Mouse (Mus musculus) forebrain, embryonic 16.5 days (tissue): ENCODE data around the gene Taar7e. TPM values are rescaled to one million over a fixed set of nuclear protein-coding genes. Genes with fewer than 3 reads are reported as not detected.

Experiments used
- ATAC-seq: fragments of 200-750 bp; cut with Nextera tagmentation; 2 replicates; pipeline ENCODE4 v1.8.0; 2017; ENCODE audit warnings: mild to moderate bottlenecking, moderate library complexity
- H3K27ac ChIP-seq: fragments of 300-500 bp; sonication (generic); 2 replicates; pipeline ENCODE4 v1.5.1; 2014; ENCODE audit warnings: low read length, control low read depth
- H3K27me3 ChIP-seq: fragments of 300-500 bp; sonication (generic); replicated peaks from 2 replicates; pipeline ENCODE4 v1.6.1; 2014; ENCODE audit warnings: low read length; ENCODE audit not compliant: control insufficient read depth, insufficient read depth
- H3K36me3 ChIP-seq: fragments of 300-500 bp; sonication (generic); 2 replicates; pipeline ENCODE4 v1.6.1; 2014; ENCODE audit not compliant: control insufficient read depth, insufficient read depth
- H3K4me1 ChIP-seq: fragments of 300-500 bp; sonication (generic); replicated peaks from 2 replicates; pipeline ENCODE4 v1.6.1; 2014; ENCODE audit warnings: low read length; ENCODE audit not compliant: control insufficient read depth, insufficient read depth
- H3K4me2 ChIP-seq: fragments of 300-500 bp; sonication (generic); 2 replicates; pipeline ENCODE4 v1.6.1; 2014; ENCODE audit warnings: mild to moderate bottlenecking, low read length, control low read depth
- H3K4me3 ChIP-seq: fragments of 300-500 bp; sonication (generic); replicated peaks from 2 replicates; pipeline ENCODE4 v1.5.1; 2014; ENCODE audit warnings: mild to moderate bottlenecking, low read length, control low read depth
- H3K9ac ChIP-seq: fragments of 300-500 bp; sonication (generic); replicated peaks from 2 replicates; pipeline ENCODE4 v1.6.1; 2014; ENCODE audit warnings: low read depth, low read length, control low read depth
- H3K9me3 ChIP-seq: fragments of 300-500 bp; sonication (generic); 2 replicates; pipeline ENCODE4 v1.6.1; 2016; ENCODE audit warnings: low read length; ENCODE audit not compliant: control insufficient read depth
- WGBS: fragments of 180-500 bp; shearing (Covaris S2); extraction: QIAGEN DNeasy Blood & Tissue Kit; methylation state at CpG from one replicate; pipeline ENCODE4 v1.1.7; 2014; 5-methylcytosine and 5-hydroxymethylcytosine counted together
- polyA plus RNA-seq: library from polyadenylated mRNA; unstranded; fragments of >200 nt; fragmentation: Nextera tagmentation; extraction: Ambion mirVana; gene quantifications from 2 replicates; pipeline ENCODE4 v1.2.1, GENCODE M21; 2015

The Taar7e gene
- not detected in 2 replicates for polyA plus RNA-seq

- H3K4me1 ChIP-seq, result no peaks in the 10 kb centered on the region
- no peak within 1 kb of the TSS for H3K27ac ChIP-seq
- H3K9ac ChIP-seq, result no peak within 1 kb of the TSS
- no peaks in the 10 kb centered on the region for H3K36me3 ChIP-seq
- 82% methylated on average over 2 of the region's 2 CpGs for WGBS
- H3K9me3 ChIP-seq, result no peaks in the 10 kb centered on the region
- no peak for ATAC-seq
- no peak within 1 kb of the TSS for H3K4me2 ChIP-seq
- no peak within 1 kb of the TSS for H3K4me3 ChIP-seq
- no peaks in the 10 kb centered on the region for H3K27me3 ChIP-seq
Observed at GRCm38 (mm10) chr10:24037314-24037713, at the start of gene Taar7e. Gene Taar7e (plus strand): TSS chr10:24037614.

- Histone ChIP-seq H3K36me3 (no peaks in the 10 kb centered on the region), H3K9me3 (no peaks in the 10 kb centered on the region), H3K4me1 (no peaks in the 10 kb centered on the region), H3K4me3 (no peak within 1 kb of the TSS), H3K4me2 (no peak within 1 kb of the TSS), H3K27ac (no peak within 1 kb of the TSS), H3K27me3 (no peaks in the 10 kb centered on the region), H3K9ac (no peak within 1 kb of the TSS)
- WGBS, result 80% methylated on average over 3 of the region's 3 CpGs
- ATAC-seq, result no peak
Observed at GRCm38 (mm10) chr10:23993381-23993780, 44.0 kb upstream of the Taar7e start, which contains the start of gene Taar7a. Gene Taar7a (minus strand): TSS chr10:23993481.

GRCm38 (mm10) chr10:23999639-24000038 is 37.8 kb upstream of the Taar7e start, which contains the start of gene Taar7b:
Gene Taar7b (plus strand): TSS chr10:23999939.
- Histone ChIP-seq H3K4me3 (no peak within 1 kb of the TSS), H3K36me3 (no peaks in the 10 kb centered on the region), H3K27ac (no peak within 1 kb of the TSS), H3K27me3 (no peaks in the 10 kb centered on the region), H3K9me3 (no peaks in the 10 kb centered on the region), H3K4me1 (no peaks in the 10 kb centered on the region), H3K9ac (no peak within 1 kb of the TSS), H3K4me2 (no peak within 1 kb of the TSS)
- ATAC-seq, result no peak
- 89% methylated on average over 1 of the region's 1 CpGs for WGBS

- H3K9me3 ChIP-seq, result no peaks in the 10 kb centered on the region
- no peak overlapping the region for H3K4me2 ChIP-seq
- H3K36me3 ChIP-seq, result no peaks in the 10 kb centered on the region
- H3K9ac ChIP-seq, result no peak overlapping the region
- ATAC-seq, result no peak
- H3K4me1 ChIP-seq, result no peaks in the 10 kb centered on the region
- H3K4me3 ChIP-seq, result no peak overlapping the region
- no peak overlapping the region for H3K27ac ChIP-seq
- no peaks in the 10 kb centered on the region for H3K27me3 ChIP-seq
- WGBS, result 73% methylated on average over 1 of the region's 1 CpGs
Observed at GRCm38 (mm10) chr10:24006442-24006841, 31.0 kb upstream of the Taar7e start.

GRCm38 (mm10) chr10:24007034-24007433 is 30.4 kb upstream of the Taar7e start:
- Histone ChIP-seq H3K4me2 (no peak overlapping the region), H3K4me3 (no peak overlapping the region), H3K36me3 (no peaks in the 10 kb centered on the region), H3K9me3 (no peaks in the 10 kb centered on the region), H3K27me3 (no peaks in the 10 kb centered on the region), H3K27ac (no peak overlapping the region), H3K9ac (no peak overlapping the region), H3K4me1 (no peaks in the 10 kb centered on the region)
- ATAC-seq, result no peak
- 43% methylated on average over 2 of the region's 2 CpGs for WGBS

- no peaks in the 10 kb centered on the region for H3K9me3 ChIP-seq
- no peak overlapping the region for H3K9ac ChIP-seq
- 92% methylated on average over 1 of the region's 1 CpGs for WGBS
- H3K4me2 ChIP-seq, result no peak overlapping the region
- no peak overlapping the region for H3K27ac ChIP-seq
- no peaks in the 10 kb centered on the region for H3K36me3 ChIP-seq
- ATAC-seq, result no peak
- no peaks in the 10 kb centered on the region for H3K4me1 ChIP-seq
- H3K4me3 ChIP-seq, result no peak overlapping the region
- no peaks in the 10 kb centered on the region for H3K27me3 ChIP-seq
Observed at GRCm38 (mm10) chr10:24008143-24008542, 29.3 kb upstream of the Taar7e start.

- no peaks in the 10 kb centered on the region for H3K27me3 ChIP-seq
- ATAC-seq, result no peak
- H3K9me3 ChIP-seq, result no peaks in the 10 kb centered on the region
- H3K27ac ChIP-seq, result no peak within 1 kb of the TSS
- H3K9ac ChIP-seq, result no peak within 1 kb of the TSS
- H3K4me3 ChIP-seq, result no peak within 1 kb of the TSS
- H3K4me1 ChIP-seq, result no peaks in the 10 kb centered on the region
- no peaks in the 10 kb centered on the region for H3K36me3 ChIP-seq
- no peak within 1 kb of the TSS for H3K4me2 ChIP-seq
Observed at GRCm38 (mm10) chr10:24026922-24027321, 10.5 kb upstream of the Taar7e start, which contains the start of gene Taar7d. Gene Taar7d (plus strand): TSS chr10:24027222.

GRCm38 (mm10) chr10:24031347-24031746 is 6.1 kb upstream of the Taar7e start:
- Histone ChIP-seq H3K4me2 (no peak overlapping the region), H3K9ac (no peak overlapping the region), H3K27me3 (no peaks in the 10 kb centered on the region), H3K9me3 (no peaks in the 10 kb centered on the region), H3K4me3 (no peak overlapping the region), H3K4me1 (no peaks in the 10 kb centered on the region), H3K27ac (no peak overlapping the region), H3K36me3 (no peaks in the 10 kb centered on the region)
- ATAC-seq, result no peak

- H3K9me3 ChIP-seq, result no peaks in the 10 kb centered on the region
- no peaks in the 10 kb centered on the region for H3K36me3 ChIP-seq
- no peak overlapping the region for H3K4me2 ChIP-seq
- H3K4me1 ChIP-seq, result no peaks in the 10 kb centered on the region
- no peak overlapping the region for H3K27ac ChIP-seq
- WGBS, result 59% methylated on average over 2 of the region's 2 CpGs
- H3K27me3 ChIP-seq, result no peaks in the 10 kb centered on the region
- H3K9ac ChIP-seq, result no peak overlapping the region
- no peak overlapping the region for H3K4me3 ChIP-seq
- no peak for ATAC-seq
Observed at GRCm38 (mm10) chr10:24040120-24040869, 2.9 kb downstream of the Taar7e start.
